Mouse (Mus musculus) fat pad, adult 2 months (tissue): ENCODE results near the gene Thop1.

Experiments used
- DNase-seq: peaks from one replicate; pipeline ENCODE4 v3.0.0-alpha.2; 2011; ENCODE audit warnings: low read depth, low spot score; ENCODE audit errors: extremely low read depth

Thop1 gene

GRCm38 (mm10) chr10:81106113-81106721 lies 36.4 kb downstream of the Thop1 start:
- DNase-seq: no peak

DNA sequence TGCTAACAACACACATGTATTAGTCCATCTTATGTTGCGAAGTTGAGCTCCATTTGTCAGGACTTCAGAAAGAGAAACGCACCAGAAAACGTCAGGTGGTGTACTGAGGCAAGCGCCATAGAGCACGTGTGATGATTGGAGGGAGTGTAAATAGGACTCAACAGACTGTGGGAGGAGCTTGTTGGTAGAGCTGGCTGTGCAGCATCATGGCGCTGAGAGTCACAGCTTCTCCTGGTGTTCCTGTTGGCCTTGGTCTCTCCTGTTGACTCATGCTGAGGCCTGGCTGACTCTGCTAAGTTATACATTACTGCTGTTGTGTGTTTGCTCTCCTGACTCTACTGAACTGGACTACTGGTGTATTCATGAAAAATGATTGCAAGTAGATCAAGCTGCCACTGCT lies 43.1 kb downstream of the Thop1 start:
- no peak for DNase-seq

GRCm38 (mm10) chr10:81119625-81120024 lies 49.8 kb downstream of the Thop1 start:
- DNase-seq: no peak

DNA sequence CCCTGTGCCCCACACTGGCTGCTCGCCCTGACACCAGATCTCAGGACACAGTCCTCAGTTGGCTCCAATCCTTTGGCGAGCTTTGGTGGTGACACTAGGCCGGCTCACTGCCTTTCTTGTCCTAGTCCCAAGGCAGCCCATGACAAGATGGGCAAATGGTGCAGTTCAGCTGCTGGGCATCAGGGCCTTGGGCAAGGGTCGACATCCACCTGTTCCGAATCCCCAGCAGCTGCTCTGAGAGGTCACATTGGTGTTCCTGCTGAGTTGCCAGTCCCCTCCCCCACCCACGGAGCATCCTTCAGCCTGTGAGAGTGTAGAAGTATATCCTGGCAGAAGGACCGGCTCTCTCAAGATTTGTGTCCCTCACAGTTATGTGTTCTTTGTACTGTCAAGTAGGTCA lies 50.8 kb downstream of the Thop1 start:
- no peak for DNase-seq

- DNase-seq: no peak
Measured at GRCm38 (mm10) chr10:81122889-81123288, 53.1 kb downstream of the Thop1 start.

DNA sequence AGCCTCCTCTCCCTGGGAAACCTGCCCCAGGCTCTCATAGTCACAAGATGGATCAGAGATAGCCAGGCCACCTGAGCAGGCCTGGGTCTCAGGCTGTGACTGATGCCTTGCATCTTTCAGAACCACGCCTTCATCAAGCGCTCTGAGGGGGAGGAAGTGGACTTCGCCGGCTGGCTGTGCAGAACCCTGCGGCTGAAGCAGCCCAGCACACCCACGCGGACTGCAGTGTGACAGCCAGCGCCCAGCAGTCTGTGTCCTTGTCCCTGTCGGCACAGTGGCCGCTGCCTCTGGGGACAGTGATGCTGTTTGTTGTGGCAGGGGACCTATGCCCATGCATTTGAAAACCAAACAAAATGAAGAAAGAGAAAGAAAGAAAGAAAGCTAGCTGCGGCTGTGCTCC lies 53.7 kb downstream of the Thop1 start:
- no peak for DNase-seq
